Mouse (Mus musculus) embryonic fibroblast, embryonic 13.5 days (primary cell): ENCODE results near the gene Lrrc28.

Experiments used
- CTCF ChIP-seq: IDR thresholded peaks from 2 replicates; pipeline ENCODE4 v1.5.1; 2011; ENCODE audit warnings: mild to moderate bottlenecking, control low read depth, low read length, moderate library complexity, borderline replicate concordance; ENCODE audit not compliant: insufficient read depth
- POLR2A ChIP-seq: IDR thresholded peaks from 2 replicates; pipeline ENCODE4 v1.6.1; 2011; ENCODE audit warnings: low read depth, mild to moderate bottlenecking, control low read depth, low read length, moderate library complexity

DNA sequence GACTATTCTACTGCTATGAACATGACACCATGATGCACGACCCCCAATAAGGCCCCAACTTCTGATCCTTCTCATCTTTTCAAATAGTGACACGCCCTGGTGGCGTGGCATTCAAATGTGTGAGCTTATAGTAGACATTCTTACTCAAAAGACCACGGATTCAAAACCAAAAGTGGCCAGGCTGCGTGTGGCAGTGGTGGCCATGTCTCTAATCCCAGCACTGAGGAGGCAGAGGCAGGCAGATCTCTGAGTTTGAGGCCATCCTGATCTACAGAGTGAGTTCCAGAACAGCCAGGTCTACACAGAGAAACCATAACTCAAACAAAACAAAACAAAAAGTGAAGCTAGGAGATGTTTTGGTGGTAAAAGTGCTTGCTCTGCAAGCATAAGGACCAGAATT is 18.4 kb downstream of the Lrrc28 start:
- TF ChIP-seq CTCF (no peak), POLR2A (no peak)
